Mouse (Mus musculus) embryonic facial prominence, embryonic 13.5 days (tissue): Measurements from ENCODE around the gene Rgma. TPM values are rescaled to one million over a fixed set of nuclear protein-coding genes. Genes with fewer than 3 reads are reported as not detected.

Source experiments
- ATAC-seq: fragments of 200-750 bp; cut with Nextera tagmentation; 2 replicates; pipeline ENCODE4 v1.8.0; 2017; ENCODE audit warnings: low read depth; ENCODE audit not compliant: insufficient number of reproducible peaks, insufficient read depth, low FRiP score, low TSS enrichment
- H3K27ac ChIP-seq: fragments of 300-500 bp; sonication (generic); 2 replicates; pipeline ENCODE4 v1.5.1; 2015; ENCODE audit warnings: moderate library complexity, mild to moderate bottlenecking, inconsistent platforms
- H3K27me3 ChIP-seq: fragments of 300-500 bp; sonication (generic); 2 replicates; pipeline ENCODE4 v1.6.1; 2015; ENCODE audit warnings: mild to moderate bottlenecking, inconsistent platforms
- H3K36me3 ChIP-seq: fragments of 300-500 bp; sonication (generic); 2 replicates; pipeline ENCODE4 v1.6.1; 2015; ENCODE audit warnings: mild to moderate bottlenecking, inconsistent platforms
- H3K4me1 ChIP-seq: fragments of 300-500 bp; sonication (generic); 2 replicates; pipeline ENCODE4 v1.6.1; 2015; ENCODE audit warnings: inconsistent platforms
- H3K4me2 ChIP-seq: fragments of 300-500 bp; sonication (generic); 2 replicates; pipeline ENCODE4 v1.6.1; 2015; ENCODE audit warnings: moderate library complexity, mild to moderate bottlenecking, inconsistent platforms
- H3K4me3 ChIP-seq: fragments of 300-500 bp; sonication (generic); 2 replicates; pipeline ENCODE4 v1.5.1; 2015; ENCODE audit warnings: mild to moderate bottlenecking, inconsistent platforms
- H3K9ac ChIP-seq: fragments of 300-500 bp; sonication (generic); 2 replicates; pipeline ENCODE4 v1.6.1; 2015; ENCODE audit warnings: mild to moderate bottlenecking, inconsistent platforms
- H3K9me3 ChIP-seq: fragments of 300-500 bp; sonication (generic); 2 replicates; pipeline ENCODE4 v1.6.1; 2016; ENCODE audit warnings: inconsistent platforms
- WGBS: fragments of 180-500 bp; shearing (Covaris S2); methylation state at CpG from one replicate; pipeline ENCODE4 v1.1.7; 2015; ENCODE audit warnings: mixed read lengths; 5-methylcytosine and 5-hydroxymethylcytosine counted together
- polyA plus RNA-seq: library from polyadenylated mRNA; unstranded; fragments of >200 nt; fragmentation: Nextera tagmentation; extraction: Ambion mirVana; gene quantifications from 2 replicates; pipeline ENCODE4 v1.2.1, GENCODE M21; 2015

Rgma gene
- polyA plus RNA-seq, 1 experiment from 2014 or later, result 21.8 TPM

DNA sequence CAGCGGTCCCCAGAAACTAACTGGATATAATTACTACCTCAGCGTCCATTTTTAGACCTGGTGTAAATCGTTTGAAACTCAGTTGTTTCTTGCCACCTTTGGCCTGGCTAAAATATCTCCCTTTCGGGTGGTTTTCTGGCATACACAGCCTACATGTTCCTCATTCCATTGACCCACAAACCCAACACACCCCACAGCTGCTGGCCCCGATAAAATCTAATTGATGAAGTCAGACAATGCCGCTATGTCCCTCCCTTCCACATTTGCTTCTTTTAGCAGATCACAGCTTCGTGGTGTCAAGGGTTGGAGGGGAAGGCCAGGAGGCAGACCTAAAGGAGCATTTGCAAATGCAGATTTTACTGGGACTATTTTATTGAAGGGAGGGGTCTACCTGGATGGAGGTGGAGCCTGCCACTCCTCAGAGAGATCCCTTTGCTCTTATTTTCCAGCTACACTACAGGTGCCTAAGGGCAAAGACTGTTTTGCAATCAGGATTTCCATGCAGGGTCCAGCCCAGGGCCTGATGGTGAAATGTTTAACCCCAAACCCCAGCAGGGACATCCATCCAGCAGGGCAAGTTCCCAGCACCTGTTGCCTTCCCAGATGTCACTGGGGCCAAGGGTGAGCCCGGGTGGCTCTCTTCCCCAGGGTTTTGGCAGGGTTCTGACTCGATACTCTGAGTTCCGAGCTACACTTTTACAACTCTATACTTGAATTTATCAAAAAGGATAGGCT is 3.6 kb upstream of the Rgma start:
- Histone ChIP-seq H3K27me3 (peaks cover 70% of the 10 kb centered on the region), H3K9ac (no peak overlapping the region), H3K36me3 (no peaks in the 10 kb centered on the region), H3K4me1 (peaks cover 27% of the 10 kb centered on the region), H3K27ac (no peak overlapping the region), H3K4me2 (peak overlapping the region; percentile 62), H3K9me3 (no peaks in the 10 kb centered on the region), H3K4me3 (peak overlapping the region; percentile 39)
- no peak for ATAC-seq
- 48% methylated on average over 10 of the region's 10 CpGs for WGBS

DNA sequence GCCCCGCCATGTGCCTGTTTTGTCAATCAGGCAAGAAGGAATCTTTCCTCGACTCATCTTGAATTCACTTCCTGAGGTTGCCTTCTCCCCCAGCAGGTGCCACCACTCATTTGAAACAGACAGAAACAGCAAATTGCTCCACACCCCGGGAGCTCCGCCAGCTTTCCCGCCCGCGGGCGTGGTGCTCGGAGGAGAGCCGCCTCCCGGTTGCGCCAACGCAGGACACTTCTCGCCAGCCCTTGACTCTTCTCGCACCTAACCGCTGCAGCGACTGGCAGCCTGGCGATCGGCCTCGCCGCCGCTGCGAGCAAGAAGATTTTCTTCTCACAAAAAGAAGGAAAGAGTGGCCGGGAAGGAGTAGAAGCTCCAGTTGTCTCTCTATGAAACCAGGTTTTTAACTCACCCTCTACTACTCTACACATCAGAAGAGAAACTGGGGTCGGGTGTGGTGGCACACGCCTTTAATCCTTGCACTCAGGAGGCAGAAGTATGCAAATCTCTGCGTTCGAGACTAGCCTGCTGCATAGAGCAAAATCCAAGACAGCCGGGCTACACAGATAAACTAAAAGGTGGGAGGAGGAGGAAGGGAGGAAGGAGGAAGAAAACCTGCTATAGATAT is 2.8 kb upstream of the Rgma start:
- Histone ChIP-seq H3K4me3 (peak overlapping the region; percentile 39), H3K27ac (no peak overlapping the region), H3K9ac (peak overlapping the region; percentile 54), H3K36me3 (no peaks in the 10 kb centered on the region), H3K9me3 (no peaks in the 10 kb centered on the region), H3K4me2 (peak overlapping the region; percentile 62), H3K27me3 (peaks cover 77% of the 10 kb centered on the region), H3K4me1 (peaks cover 27% of the 10 kb centered on the region)
- ATAC-seq, result no peak
- 2% methylated on average over 29 of the region's 29 CpGs for WGBS

DNA sequence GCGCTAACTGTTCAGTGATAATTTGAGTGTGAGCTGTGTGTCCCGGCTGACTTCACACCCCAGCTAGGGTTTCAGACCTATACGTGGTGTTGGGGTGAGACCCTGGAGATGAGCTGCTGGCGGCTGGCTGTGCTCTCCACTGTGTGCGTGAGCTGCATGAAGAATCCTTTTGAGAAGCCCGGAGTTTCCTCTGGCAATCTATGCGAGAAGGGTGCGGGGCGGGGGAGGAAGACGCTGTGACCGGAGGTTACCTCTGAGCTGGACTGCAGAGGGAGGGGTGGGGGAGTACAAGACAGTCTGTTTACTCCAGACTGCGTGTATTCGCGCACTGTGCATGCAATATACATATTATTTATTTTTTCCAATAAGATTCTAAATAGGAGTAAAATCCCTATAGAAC is 582 bp upstream of the Rgma start:
- no peak for ATAC-seq
- peaks cover 98% of the 10 kb centered on the region for H3K27me3 ChIP-seq
- 1% methylated on average over 14 of the region's 14 CpGs for WGBS

DNA sequence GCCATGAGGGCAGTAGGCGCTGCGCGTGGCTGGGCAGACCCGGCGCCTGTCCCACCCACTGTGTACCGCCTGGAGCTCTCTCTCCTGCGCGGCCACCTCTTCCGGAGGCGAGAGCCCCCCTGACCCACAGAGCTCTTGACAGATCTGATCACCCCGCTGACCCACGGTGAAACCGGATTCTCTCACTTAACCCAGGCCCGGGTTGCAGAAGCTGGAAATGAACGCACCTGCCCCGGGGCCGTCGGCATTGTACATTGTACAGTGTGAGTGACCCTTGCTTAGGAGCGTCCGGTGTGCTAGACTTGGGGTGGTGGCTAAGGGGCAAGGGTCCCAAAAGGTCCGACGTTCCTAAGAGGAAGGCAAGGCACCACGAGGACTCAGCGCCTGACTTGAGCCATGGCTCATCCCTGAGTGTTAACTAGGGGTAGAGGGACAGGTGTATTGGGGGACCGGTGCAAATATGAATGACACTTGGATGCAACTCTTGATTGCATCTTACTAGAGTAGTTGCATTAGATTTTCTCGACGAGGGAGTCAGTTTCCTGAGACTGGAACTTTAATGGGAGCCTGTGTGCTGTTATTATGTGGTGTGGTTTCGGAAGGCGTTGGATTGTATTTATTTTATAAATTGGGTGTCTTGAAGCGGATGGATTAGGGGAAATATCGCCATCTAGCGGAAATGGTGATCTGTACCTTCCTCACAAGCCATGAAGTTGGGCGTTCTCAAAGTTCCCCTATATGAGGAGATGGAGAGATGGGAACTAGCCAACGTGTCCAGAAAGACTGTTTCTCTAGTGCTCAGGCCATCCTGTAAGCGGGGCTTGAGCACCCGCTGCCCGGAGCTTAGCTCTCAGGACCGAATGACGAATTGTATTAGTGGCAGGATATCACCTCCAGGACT is 1.0 kb downstream of the Rgma start:
- Histone ChIP-seq H3K9ac (peak overlapping the region; percentile 76), H3K36me3 (no peaks in the 10 kb centered on the region), H3K4me1 (peaks cover 35% of the 10 kb centered on the region), H3K9me3 (no peaks in the 10 kb centered on the region), H3K27ac (peak overlapping the region; percentile 60; the same call in 1 of the 2 replicates), H3K4me2 (peak overlapping the region; percentile 100), H3K27me3 (peaks cover 87% of the 10 kb centered on the region), H3K4me3 (peak overlapping the region; percentile 66)
- ATAC-seq, result peak; percentile 54; the same call in 1 of the 2 replicates
- WGBS, result under 1% methylated on average over 39 of the region's 39 CpGs

More for the DNA sequence above, 582 bp upstream of the Rgma start:
- H3K9ac ChIP-seq, result no peak overlapping the region
- H3K4me2 ChIP-seq, result peak overlapping the region; percentile 100
- peaks cover 34% of the 10 kb centered on the region for H3K4me1 ChIP-seq
- no peaks in the 10 kb centered on the region for H3K9me3 ChIP-seq
- H3K27ac ChIP-seq, result no peak overlapping the region
- H3K36me3 ChIP-seq, result no peaks in the 10 kb centered on the region
- H3K4me3 ChIP-seq, result peak overlapping the region; percentile 66

DNA sequence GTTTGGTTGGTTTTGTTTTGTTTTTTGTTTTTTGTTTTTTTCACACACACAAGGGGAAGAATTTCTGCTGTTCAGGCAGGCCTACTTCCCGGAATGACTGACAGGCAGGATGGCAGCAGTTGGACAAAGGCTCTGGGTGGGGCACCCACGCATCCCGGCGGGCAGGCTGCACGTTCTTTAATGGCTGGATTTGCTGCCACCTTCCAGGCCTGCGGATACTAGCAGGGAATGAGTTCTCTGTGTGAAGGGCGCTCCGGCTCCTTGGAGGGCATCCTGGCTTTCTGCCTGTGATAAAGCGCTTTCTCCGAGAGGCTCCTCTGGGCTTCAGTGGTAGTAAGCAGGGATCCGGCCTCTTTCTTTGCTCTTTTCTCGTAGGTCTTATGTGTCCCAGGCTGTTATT is 2.0 kb downstream of the Rgma start:
- Histone ChIP-seq H3K4me1 (peaks cover 33% of the 10 kb centered on the region), H3K9ac (peak overlapping the region; percentile 1; the same call in 1 of the 2 replicates), H3K4me3 (peak overlapping the region; percentile 66), H3K36me3 (no peaks in the 10 kb centered on the region), H3K27me3 (peaks cover 82% of the 10 kb centered on the region), H3K4me2 (peak overlapping the region; percentile 100), H3K27ac (no peak overlapping the region), H3K9me3 (no peaks in the 10 kb centered on the region)
- ATAC-seq, result no peak
- 52% methylated on average over 12 of the region's 12 CpGs for WGBS

DNA sequence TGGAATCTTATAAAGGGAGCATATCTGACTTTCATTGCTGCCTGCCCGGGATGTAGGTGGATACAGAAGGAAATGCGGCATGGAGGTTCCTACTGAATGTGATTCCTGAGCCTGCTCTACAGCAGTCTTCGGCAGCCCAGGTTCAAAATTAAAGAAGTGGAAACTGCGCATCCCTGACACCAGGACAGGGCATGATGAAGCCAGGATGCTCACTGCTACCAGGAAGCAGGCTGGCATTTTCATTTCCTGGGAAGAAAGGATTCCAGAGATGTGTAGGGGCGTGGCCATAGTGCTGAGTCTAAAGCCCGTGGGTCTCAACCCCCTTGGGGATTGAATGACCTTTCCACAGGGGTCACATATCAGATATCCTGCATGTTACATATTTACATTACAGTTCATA is 2.7 kb downstream of the Rgma start:
- Histone ChIP-seq H3K9me3 (no peaks in the 10 kb centered on the region), H3K9ac (no peak overlapping the region), H3K27ac (no peak overlapping the region), H3K4me3 (no peak overlapping the region), H3K4me2 (peak overlapping the region; percentile 100), H3K36me3 (no peaks in the 10 kb centered on the region), H3K27me3 (peaks cover 79% of the 10 kb centered on the region), H3K4me1 (peaks cover 28% of the 10 kb centered on the region)
- 70% methylated on average over 6 of the region's 6 CpGs for WGBS
- ATAC-seq, result no peak

DNA sequence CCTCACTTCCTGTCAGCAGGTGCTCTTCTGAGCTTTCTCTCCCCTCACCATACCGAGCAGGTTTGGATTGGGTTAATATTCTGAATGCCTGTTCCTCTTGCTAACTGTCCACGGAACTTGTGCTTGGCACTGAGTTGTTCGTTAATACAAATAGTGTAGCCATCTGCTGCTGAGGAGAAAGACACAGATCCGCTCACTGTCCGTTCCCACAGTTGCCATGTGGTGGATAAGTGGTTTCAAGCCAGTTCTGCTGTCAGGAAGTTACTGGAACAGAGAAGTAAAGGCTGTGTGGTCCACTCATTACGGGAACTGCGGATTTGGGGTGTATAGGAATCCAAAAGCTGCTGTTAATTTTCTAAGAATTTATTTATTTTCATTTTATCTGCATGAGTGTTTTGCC is 7.5 kb downstream of the Rgma start:
- no peak for ATAC-seq
- H3K4me2 ChIP-seq, result no peak overlapping the region
- WGBS, result 82% methylated on average over 7 of the region's 7 CpGs
- H3K4me1 ChIP-seq, result peaks cover 12% of the 10 kb centered on the region
- H3K9ac ChIP-seq, result no peak overlapping the region
- H3K4me3 ChIP-seq, result no peak overlapping the region
- no peaks in the 10 kb centered on the region for H3K9me3 ChIP-seq
- no peak overlapping the region for H3K27ac ChIP-seq
- peaks cover 40% of the 10 kb centered on the region for H3K27me3 ChIP-seq
- no peaks in the 10 kb centered on the region for H3K36me3 ChIP-seq

DNA sequence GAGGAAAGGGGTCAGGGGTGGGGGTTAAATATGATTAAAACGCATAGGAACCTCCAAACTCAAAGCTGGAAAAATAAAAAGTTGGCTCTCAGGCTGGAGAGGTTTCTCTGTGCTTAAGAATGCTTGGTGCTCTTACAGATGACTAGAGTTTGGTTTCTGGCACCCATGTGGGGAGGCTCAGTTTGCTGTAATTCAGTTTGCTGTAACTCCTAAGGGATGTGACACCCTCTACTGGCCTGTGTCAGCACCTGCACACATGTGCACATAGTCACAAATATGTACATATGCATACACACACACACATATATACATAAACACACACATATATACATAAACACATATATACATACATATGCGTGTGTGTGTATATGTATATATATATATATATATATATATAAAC is 13.6 kb downstream of the Rgma start:
- H3K9me3 ChIP-seq, result no peaks in the 10 kb centered on the region
- no peak overlapping the region for H3K27ac ChIP-seq
- WGBS, result 68% methylated on average over 2 of the region's 2 CpGs
- no peak overlapping the region for H3K4me3 ChIP-seq
- no peak for ATAC-seq
- peaks cover 28% of the 10 kb centered on the region for H3K4me1 ChIP-seq
- H3K27me3 ChIP-seq, result peaks cover 16% of the 10 kb centered on the region
- no peak overlapping the region for H3K9ac ChIP-seq
- no peaks in the 10 kb centered on the region for H3K36me3 ChIP-seq
- H3K4me2 ChIP-seq, result no peak overlapping the region

DNA sequence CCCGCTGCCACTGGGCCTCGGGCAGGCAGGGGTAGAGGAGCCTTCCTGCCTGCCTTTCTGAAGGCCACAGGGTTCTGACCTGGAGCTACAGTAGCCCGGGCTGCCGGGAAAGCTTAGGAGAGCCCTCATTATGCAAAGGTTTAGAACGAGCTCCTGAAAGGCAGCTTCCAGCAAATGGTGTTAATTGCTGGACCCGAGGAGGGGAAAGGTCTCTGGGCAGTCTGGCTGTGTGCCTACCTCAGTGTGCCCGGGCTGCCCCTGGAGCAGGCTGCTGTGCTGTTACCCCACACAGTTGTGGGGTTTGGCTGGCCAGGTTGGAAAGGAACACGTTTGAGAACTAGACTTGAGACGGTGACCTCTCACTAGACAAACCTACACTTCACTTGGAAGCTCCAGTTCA is 14.1 kb downstream of the Rgma start:
- peak overlapping the region; percentile 87 for H3K4me3 ChIP-seq
- H3K9me3 ChIP-seq, result no peaks in the 10 kb centered on the region
- peak overlapping the region; percentile 78 for H3K4me2 ChIP-seq
- peaks cover 12% of the 10 kb centered on the region for H3K27me3 ChIP-seq
- 0 out of 2 replicates have a peak overlapping the region, but pooled peaks have one; percentile 17 for H3K9ac ChIP-seq
- ATAC-seq, result no peak
- H3K27ac ChIP-seq, result peak overlapping the region; percentile 99
- no peaks in the 10 kb centered on the region for H3K36me3 ChIP-seq
- H3K4me1 ChIP-seq, result peaks cover 34% of the 10 kb centered on the region
- WGBS, result 6% methylated on average over 9 of the region's 9 CpGs

DNA sequence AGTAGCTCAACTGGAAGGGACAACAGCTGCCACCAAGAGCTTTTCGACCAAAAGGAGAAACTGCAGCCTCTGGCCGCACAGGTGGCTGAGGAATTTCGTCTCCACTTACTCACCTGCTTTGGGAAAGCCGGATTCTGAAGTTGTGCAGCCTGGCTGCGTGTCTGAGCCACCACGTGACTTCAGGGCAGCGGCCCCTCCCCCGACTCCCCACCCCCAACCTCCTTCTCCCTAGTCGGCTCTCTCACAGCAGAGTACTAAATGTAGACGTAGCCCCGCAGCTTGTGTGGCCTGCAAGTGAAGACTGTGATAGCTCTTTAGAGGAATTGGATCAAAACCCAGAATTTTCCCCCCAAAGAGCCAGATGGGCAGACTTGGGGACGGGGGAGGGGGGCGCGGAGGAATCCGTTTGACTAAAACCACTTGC is 14.6 kb downstream of the Rgma start:
- Histone ChIP-seq H3K9me3 (no peaks in the 10 kb centered on the region), H3K4me1 (peaks cover 38% of the 10 kb centered on the region), H3K4me3 (peak overlapping the region; percentile 87), H3K27ac (peak overlapping the region; percentile 99), H3K9ac (peak overlapping the region; percentile 95; the same call in 1 of the 2 replicates), H3K36me3 (no peaks in the 10 kb centered on the region), H3K4me2 (peak overlapping the region; percentile 78), H3K27me3 (peaks cover 11% of the 10 kb centered on the region)
- 3% methylated on average over 15 of the region's 15 CpGs for WGBS
- no peak for ATAC-seq

DNA sequence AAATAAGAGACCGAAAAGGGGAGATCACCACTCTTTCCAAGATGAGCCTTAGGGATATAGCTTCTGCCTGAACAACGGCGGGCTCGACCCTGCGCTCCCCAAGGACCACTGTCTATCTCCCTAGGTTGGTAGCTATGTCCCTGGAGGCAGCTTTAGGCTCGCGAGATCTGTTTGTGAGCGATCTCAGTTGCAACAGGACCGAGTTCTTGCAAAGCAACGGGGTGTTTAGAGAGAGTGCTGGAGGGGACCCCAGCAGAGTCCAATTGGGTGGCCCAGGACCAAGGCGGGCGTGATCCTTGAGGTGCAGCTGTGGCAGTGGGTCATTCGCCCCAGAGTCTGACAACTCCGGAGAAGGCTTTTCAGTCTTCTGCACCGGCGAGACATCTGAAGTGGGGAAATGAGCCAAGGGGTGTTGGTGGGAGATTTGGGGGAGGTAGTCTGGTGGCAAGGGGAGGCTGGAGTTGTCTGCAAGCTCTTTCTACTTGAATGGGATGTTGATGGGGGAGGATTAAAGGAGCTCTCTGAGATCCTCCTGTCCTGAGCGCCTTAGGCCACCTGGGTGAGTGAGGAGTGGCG is 15.2 kb downstream of the Rgma start:
- H3K4me2 ChIP-seq, result peak overlapping the region; percentile 78
- H3K36me3 ChIP-seq, result no peaks in the 10 kb centered on the region
- peak overlapping the region; percentile 87 for H3K4me3 ChIP-seq
- H3K27ac ChIP-seq, result peak overlapping the region; percentile 99
- WGBS, result 0% methylated on average over 18 of the region's 18 CpGs
- peak; percentile 7; the same call in 1 of the 2 replicates for ATAC-seq
- H3K9me3 ChIP-seq, result no peaks in the 10 kb centered on the region
- H3K4me1 ChIP-seq, result peaks cover 44% of the 10 kb centered on the region
- H3K27me3 ChIP-seq, result peaks cover 9% of the 10 kb centered on the region
- H3K9ac ChIP-seq, result peak overlapping the region; percentile 95
